ENCODE assay signal across 14 mouse cellular contexts in genomic region chr14:31506456-31506855, GRCm38 (mm10). TPM values are rescaled to one million over a fixed set of nuclear protein-coding genes. Genes with fewer than 3 reads are reported as not detected.
DNase-seq lines count a peak whose midpoint lies in the region.
"Had no signal": no experiment of that assay in that cellular context is flagged by ENCODE, and none has a peak within 500 bp of the region (broad histone marks: within the 10 kb centered on the region; RNA-seq: fewer than 3 reads in every experiment).

No protein-coding gene starts in this region.

- DNase-seq in brain, adult 2 months (ENCODE audit: low read depth, low spot score): peak; percentile 91
- peak; percentile 54 for DNase-seq in cerebellum, adult 11 months
- DNase-seq in cerebellum, postnatal 14 days: peak; percentile 71 to 83
- peak; percentile 79 for DNase-seq in layer of hippocampus, adult 9-11 months
- no peak for DNase-seq in gastrocnemius, adult 18-20 months (ENCODE audit: low spot score)
- no peak for DNase-seq in kidney, adult 11 months
- no peak for DNase-seq in ovary, postnatal 36 days (ENCODE audit: low spot score)
- DNase-seq: adrenal gland, postnatal 14 days; gastrocnemius, postnatal 10 days; heart, adult 18-20 months; kidney, adult 9 months; left cerebral cortex, postnatal 4 days; lung, embryonic 14.5 days; lung, postnatal 4 days had no signal

RNA-seq across cellular contexts. Expression of gene Mettl6, which starts 11.6 kb away (rescaled TPM):
- total RNA-seq in gastrocnemius, adult 18-20 months (2021): 1 to 10 TPM; 7.3 to 8.2 TPM

RNA-seq across cellular contexts. Expression of gene Eaf1, which starts 12.3 kb away (rescaled TPM):
- total RNA-seq in gastrocnemius, adult 18-20 months (2021): 10 to 100 TPM; 10.3 to 13.1 TPM

Comparison
In these comparisons a context has a peak if more than half of its experiments do, and no peak if none do; other contexts are left out.
1. DNase-seq: peak in brain, adult 2 months (single experiment), cerebellum, adult 11 months (single experiment), cerebellum, postnatal 14 days (2 of 2) and layer of hippocampus, adult 9-11 months (single experiment); none in gastrocnemius, adult 18-20 months (single experiment), kidney, adult 11 months (single experiment) and ovary, postnatal 36 days (single experiment).